Mouse (Mus musculus): ENCODE measurements around the gene Hcrt. TPM values are rescaled to one million over a fixed set of nuclear protein-coding genes. Genes with fewer than 3 reads are reported as not detected.

Gene Hcrt
- total and polyA plus RNA-seq, 2 experiments = not detected

GRCm38 (mm10) chr11:100756476-100756875 lies 6.3 kb downstream of the Hcrt start:
- 64% methylated on average over 6 of the region's 6 CpGs for WGBS
- no peak overlapping the region for H3K4me3 ChIP-seq (ENCODE audit: insufficient read depth, low read depth, low read length)
- H3K4me1 ChIP-seq (ENCODE audit: control insufficient read depth, insufficient read depth, low read length) = no peaks in the 10 kb centered on the region
- H3K27ac ChIP-seq (replicated peaks; ENCODE audit: insufficient read depth, low read depth, low read length) = no peak overlapping the region
- H3K36me3 ChIP-seq (ENCODE audit: control insufficient read depth, insufficient read depth, low read length) = no peaks in the 10 kb centered on the region
- H3K9ac ChIP-seq (ENCODE audit: low read depth, low read length) = no peak overlapping the region
- H3K79me2 ChIP-seq (ENCODE audit: control insufficient read depth, insufficient read depth, low read length) = no peaks in the 10 kb centered on the region
- DNase-seq (ENCODE audit: extremely low read depth, low read depth, low spot score) = no peak
- TF ChIP-seq CTCF (IDR thresholded peaks at IDR 0.05; ENCODE audit: low read depth, low read length) (no peak), POLR2A (IDR thresholded peaks at IDR 0.05; ENCODE audit: extremely low read depth, insufficient read depth, low read length) (no peak)
- H3K27me3 ChIP-seq (ENCODE audit: control insufficient read depth, insufficient read depth, low read length) = peaks cover 9% of the 10 kb centered on the region; the same call in 1 of the 2 replicates

- no peaks in the 10 kb centered on the region for H3K36me3 ChIP-seq (ENCODE audit: control insufficient read depth, insufficient read depth, low read length)
- no peaks in the 10 kb centered on the region for H3K4me1 ChIP-seq (ENCODE audit: control insufficient read depth, insufficient read depth, low read length)
- H3K79me2 ChIP-seq (ENCODE audit: control insufficient read depth, insufficient read depth, low read length) = no peaks in the 10 kb centered on the region
- H3K27me3 ChIP-seq (ENCODE audit: control insufficient read depth, insufficient read depth, low read length) = peaks cover 9% of the 10 kb centered on the region; the same call in 1 of the 2 replicates
- no peak for DNase-seq (ENCODE audit: extremely low read depth, low read depth, low spot score)
- no peak overlapping the region for H3K9ac ChIP-seq (ENCODE audit: low read depth, low read length)
- no peak overlapping the region for H3K4me3 ChIP-seq (ENCODE audit: insufficient read depth, low read depth, low read length)
- H3K27ac ChIP-seq (replicated peaks; ENCODE audit: insufficient read depth, low read depth, low read length) = no peak overlapping the region
- WGBS = 86% methylated on average over 3 of the region's 3 CpGs
- TF ChIP-seq POLR2A (IDR thresholded peaks at IDR 0.05; ENCODE audit: extremely low read depth, insufficient read depth, low read length) (no peak), CTCF (IDR thresholded peaks at IDR 0.05; ENCODE audit: low read depth, low read length) (no peak)
These were observed 8.1 kb downstream of the Hcrt start for GRCm38 (mm10) chr11:100754693-100755057.

- Histone ChIP-seq H3K36me3 (ENCODE audit: control insufficient read depth, insufficient read depth, low read length) (no peaks in the 10 kb centered on the region), H3K79me2 (ENCODE audit: control insufficient read depth, insufficient read depth, low read length) (no peaks in the 10 kb centered on the region), H3K27me3 (ENCODE audit: control insufficient read depth, insufficient read depth, low read length) (peaks cover 6% of the 10 kb centered on the region; the same call in 1 of the 2 replicates), H3K4me3 (ENCODE audit: insufficient read depth, low read depth, low read length) (no peak overlapping the region), H3K9ac (ENCODE audit: low read depth, low read length) (no peak overlapping the region), H3K27ac (replicated peaks; ENCODE audit: insufficient read depth, low read depth, low read length) (no peak overlapping the region), H3K4me1 (ENCODE audit: control insufficient read depth, insufficient read depth, low read length) (no peaks in the 10 kb centered on the region)
- no peak for TF ChIP-seq CTCF (IDR thresholded peaks at IDR 0.05; ENCODE audit: low read depth, low read length)
- no peak for TF ChIP-seq POLR2A (IDR thresholded peaks at IDR 0.05; ENCODE audit: extremely low read depth, insufficient read depth, low read length)
- DNase-seq (ENCODE audit: extremely low read depth, low read depth, low spot score) = no peak
- WGBS = 84% methylated on average over 12 of the region's 12 CpGs
These were observed 8.6 kb downstream of the Hcrt start for GRCm38 (mm10) chr11:100754021-100754692.

GRCm38 (mm10) chr11:100752294-100752693 lies 10.4 kb downstream of the Hcrt start:
- Histone ChIP-seq H3K4me1 (ENCODE audit: control insufficient read depth, insufficient read depth, low read length) (0 out of 2 replicates have a peak, but pooled peaks cover 3% of the 10 kb centered on the region), H3K79me2 (ENCODE audit: control insufficient read depth, insufficient read depth, low read length) (no peaks in the 10 kb centered on the region), H3K27me3 (ENCODE audit: control insufficient read depth, insufficient read depth, low read length) (no peaks in the 10 kb centered on the region), H3K36me3 (ENCODE audit: control insufficient read depth, insufficient read depth, low read length) (no peaks in the 10 kb centered on the region), H3K27ac (replicated peaks; ENCODE audit: insufficient read depth, low read depth, low read length) (no peak overlapping the region), H3K9ac (ENCODE audit: low read depth, low read length) (no peak overlapping the region), H3K4me3 (ENCODE audit: insufficient read depth, low read depth, low read length) (no peak overlapping the region)
- DNase-seq (ENCODE audit: extremely low read depth, low read depth, low spot score) = no peak
- WGBS = 69% methylated on average over 10 of the region's 10 CpGs
- TF ChIP-seq CTCF (IDR thresholded peaks at IDR 0.05; ENCODE audit: low read depth, low read length) (no peak), POLR2A (IDR thresholded peaks at IDR 0.05; ENCODE audit: extremely low read depth, insufficient read depth, low read length) (no peak)

- no peaks in the 10 kb centered on the region for H3K79me2 ChIP-seq (ENCODE audit: control insufficient read depth, insufficient read depth, low read length)
- no peak overlapping the region for H3K27ac ChIP-seq (replicated peaks; ENCODE audit: insufficient read depth, low read depth, low read length)
- 90% methylated on average over 16 of the region's 16 CpGs for WGBS
- no peaks in the 10 kb centered on the region for H3K36me3 ChIP-seq (ENCODE audit: control insufficient read depth, insufficient read depth, low read length)
- TF ChIP-seq POLR2A (IDR thresholded peaks at IDR 0.05; ENCODE audit: extremely low read depth, insufficient read depth, low read length) (no peak), CTCF (IDR thresholded peaks at IDR 0.05; ENCODE audit: low read depth, low read length) (no peak)
- no peak for DNase-seq (ENCODE audit: extremely low read depth, low read depth, low spot score)
- no peaks in the 10 kb centered on the region for H3K27me3 ChIP-seq (ENCODE audit: control insufficient read depth, insufficient read depth, low read length)
- no peak overlapping the region for H3K9ac ChIP-seq (ENCODE audit: low read depth, low read length)
- 0 out of 2 replicates have a peak, but pooled peaks cover 3% of the 10 kb centered on the region for H3K4me1 ChIP-seq (ENCODE audit: control insufficient read depth, insufficient read depth, low read length)
- no peak overlapping the region for H3K4me3 ChIP-seq (ENCODE audit: insufficient read depth, low read depth, low read length)
These were observed 12.6 kb downstream of the Hcrt start for GRCm38 (mm10) chr11:100750127-100750526.

- H3K4me3 ChIP-seq (ENCODE audit: insufficient read depth, low read depth, low read length) = no peak overlapping the region
- H3K9ac ChIP-seq (ENCODE audit: low read depth, low read length) = no peak overlapping the region
- H3K79me2 ChIP-seq (ENCODE audit: control insufficient read depth, insufficient read depth, low read length) = no peaks in the 10 kb centered on the region
- no peak overlapping the region for H3K27ac ChIP-seq (replicated peaks; ENCODE audit: insufficient read depth, low read depth, low read length)
- WGBS = 45% methylated on average over 25 of the region's 25 CpGs
- 0 out of 2 replicates have a peak, but pooled peaks cover 3% of the 10 kb centered on the region for H3K4me1 ChIP-seq (ENCODE audit: control insufficient read depth, insufficient read depth, low read length)
- H3K27me3 ChIP-seq (ENCODE audit: control insufficient read depth, insufficient read depth, low read length) = no peaks in the 10 kb centered on the region
- no peak for TF ChIP-seq CTCF (IDR thresholded peaks at IDR 0.05; ENCODE audit: low read depth, low read length)
- no peak for TF ChIP-seq POLR2A (IDR thresholded peaks at IDR 0.05; ENCODE audit: extremely low read depth, insufficient read depth, low read length)
- no peaks in the 10 kb centered on the region for H3K36me3 ChIP-seq (ENCODE audit: control insufficient read depth, insufficient read depth, low read length)
- no peak for DNase-seq (ENCODE audit: extremely low read depth, low read depth, low spot score)
These were observed 13.3 kb downstream of the Hcrt start for GRCm38 (mm10) chr11:100749469-100749868.

Measured in liver, adult 2 months (tissue).